Mouse (Mus musculus) kidney, adult 11 months (tissue): ENCODE measurements at regions not wholly inside any gene's neighbourhood (a gene's known extent, or its start where the extent isn't known, plus 50 kb on each side); places are given as distances from the start of the nearest gene placed in this dataset.

Experiments used
- DNase-seq: peaks from one replicate; pipeline ENCODE4 v3.0.0; 2022

- DNase-seq = no peak
Observed at GRCm38 (mm10) chr12:25169611-25170010, 72.7 kb upstream of the Id2 start.

GRCm38 (mm10) chr12:25168213-25168545, 71.2 kb upstream of the Id2 start:
- DNase-seq = no peak

- no peak for DNase-seq
Observed at GRCm38 (mm10) chr12:25167504-25168212, 70.7 kb upstream of the Id2 start.

DNA sequence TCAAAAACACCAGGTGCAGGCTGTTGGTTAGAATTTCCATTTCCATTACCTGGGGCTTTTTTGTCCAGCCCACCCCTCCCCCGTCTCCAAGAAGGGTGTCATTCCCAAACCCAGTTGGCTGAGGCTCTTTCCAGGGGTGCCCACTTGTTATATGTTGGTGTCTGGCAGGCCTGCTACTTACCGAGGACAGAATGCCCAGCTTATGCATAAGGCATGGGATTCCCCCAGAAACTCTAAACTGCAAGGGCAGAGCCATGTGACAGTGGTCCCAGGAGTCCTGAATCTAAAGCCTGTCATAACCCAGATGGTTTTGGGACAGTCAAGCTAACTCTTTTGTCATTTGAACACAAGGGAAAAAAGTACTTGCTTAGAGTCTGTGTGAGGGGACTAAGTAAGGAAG, 69.6 kb upstream of the Id2 start:
- no peak for DNase-seq

DNA sequence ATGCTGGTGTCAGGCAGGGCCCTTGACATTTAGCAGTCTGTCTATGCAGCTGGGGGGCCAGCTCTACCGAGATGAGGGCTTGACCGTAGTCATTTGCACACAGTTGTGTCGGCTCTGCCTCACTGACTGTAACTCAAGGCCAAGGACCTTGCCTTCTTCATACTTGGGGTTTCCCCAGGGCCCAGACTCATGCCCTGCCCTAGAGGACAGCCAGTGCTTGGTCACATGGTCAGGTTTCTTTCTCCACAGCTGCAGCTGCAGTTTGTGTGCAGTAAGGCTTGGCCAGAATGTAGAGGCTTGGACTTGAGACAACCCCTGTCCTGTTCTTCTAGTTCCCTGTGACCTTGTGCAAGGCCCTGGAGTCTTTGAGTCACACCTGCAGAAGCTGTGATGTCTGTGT, 68.7 kb upstream of the Id2 start:
- peak; percentile 62 for DNase-seq

DNA sequence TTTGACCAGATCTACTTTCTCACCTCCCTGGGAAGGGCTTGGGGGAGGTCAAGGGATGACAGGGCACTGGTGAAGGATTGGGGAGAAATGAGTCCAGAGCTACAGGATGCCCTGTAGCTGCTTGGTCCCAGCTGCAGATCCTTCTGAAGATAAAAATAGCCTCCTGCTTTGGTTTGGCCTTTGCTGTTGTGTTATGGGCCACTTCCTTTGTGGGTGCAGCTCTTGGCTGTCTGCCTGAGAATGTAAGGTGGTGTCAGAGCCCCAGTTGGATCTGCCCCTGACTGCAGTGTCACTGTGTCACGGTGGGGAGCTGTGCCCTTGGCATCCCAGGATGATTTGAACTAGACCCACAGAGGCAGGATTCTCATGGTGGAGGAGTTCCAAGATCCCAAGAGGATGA, 67.8 kb upstream of the Id2 start:
- DNase-seq = no peak

DNA sequence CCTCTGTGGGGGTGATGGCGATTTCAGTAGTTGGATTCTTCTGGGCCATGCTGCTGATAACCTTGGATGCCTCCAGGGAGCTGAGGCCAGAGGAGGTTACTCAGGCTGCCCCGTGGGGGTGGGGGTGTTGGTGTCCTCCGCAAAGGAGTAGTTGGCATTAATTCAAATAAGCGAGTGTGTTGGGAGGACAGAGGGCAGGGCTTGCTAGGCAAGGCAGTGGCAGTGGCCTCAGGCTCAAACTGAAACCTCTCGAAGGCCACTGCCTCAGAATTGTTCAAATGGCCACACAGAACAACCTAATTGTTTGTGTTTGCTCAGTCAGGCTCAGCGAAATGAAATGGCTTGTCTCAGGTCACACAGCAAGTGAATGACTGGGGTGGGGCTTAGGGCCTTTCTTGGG, 66.6 kb upstream of the Id2 start:
- DNase-seq = peak; percentile 64

DNA sequence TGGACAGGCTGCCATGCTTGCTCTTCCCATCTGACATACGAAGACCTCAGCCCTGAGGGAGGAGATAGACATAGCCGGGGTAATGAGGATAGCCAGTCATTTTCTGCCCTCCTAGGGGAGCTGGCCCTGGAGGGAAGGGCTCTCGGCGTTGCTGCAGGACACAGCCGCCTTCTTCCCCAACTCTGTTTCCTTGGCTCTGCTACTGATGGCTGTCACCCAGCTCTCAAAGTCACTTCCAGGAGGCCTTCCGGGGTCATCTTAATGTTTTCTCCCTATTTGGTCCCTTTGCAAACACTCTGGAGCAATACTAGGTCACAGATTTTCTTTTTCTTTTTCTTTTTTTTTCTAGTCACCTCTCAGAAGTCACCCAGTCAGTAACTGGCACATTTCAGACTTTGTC, 65.9 kb upstream of the Id2 start:
- DNase-seq = no peak

- no peak for DNase-seq
Observed at GRCm38 (mm10) chr12:25161939-25162338, 65.0 kb upstream of the Id2 start.

GRCm38 (mm10) chr12:25160990-25161843, 64.3 kb upstream of the Id2 start:
- DNase-seq = peak; percentile 57

DNA sequence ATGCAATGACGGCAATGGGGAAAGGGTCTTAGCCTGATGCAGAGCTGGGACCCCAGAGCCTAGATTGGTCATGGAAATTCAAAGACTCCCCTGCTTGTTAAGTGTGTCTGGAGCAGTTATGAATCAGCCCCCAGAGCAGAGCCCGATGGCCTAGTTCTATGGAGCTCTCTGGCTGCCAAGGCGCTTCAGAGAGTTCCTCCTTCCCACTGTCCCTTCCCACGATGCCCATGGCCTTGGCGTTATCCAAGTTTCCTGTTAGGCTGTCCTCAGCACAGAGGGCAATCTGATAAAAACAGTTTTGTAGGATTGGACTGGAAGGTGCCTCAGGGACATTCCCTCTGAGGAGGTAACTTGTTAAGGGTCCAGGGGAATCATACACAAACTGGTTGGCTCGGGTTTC, 62.2 kb upstream of the Id2 start:
- DNase-seq = no peak

DNA sequence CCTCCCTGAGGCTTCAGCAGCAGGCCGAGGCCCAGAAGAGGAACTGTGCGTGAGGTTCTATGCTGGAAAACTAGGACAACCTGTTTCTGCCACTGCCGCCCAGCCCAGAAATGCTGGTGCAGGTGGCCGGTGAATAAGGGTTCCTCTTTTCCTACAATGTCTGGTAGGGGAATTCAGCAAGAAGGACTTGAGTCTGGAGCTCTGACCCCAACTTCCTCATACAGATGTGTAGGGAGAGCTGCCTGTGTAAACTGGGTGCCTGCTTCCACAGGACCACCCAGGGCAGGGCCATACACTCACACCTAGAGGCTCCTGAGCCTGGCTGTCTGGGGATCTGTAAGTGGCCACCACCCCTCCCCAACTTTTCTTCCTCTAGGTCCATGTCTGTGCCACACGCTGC, 60.3 kb upstream of the Id2 start:
- DNase-seq = no peak

- no peak for DNase-seq
Observed at GRCm38 (mm10) chr12:25155396-25155795, 58.5 kb upstream of the Id2 start.

GRCm38 (mm10) chr12:25148099-25148498, 51.2 kb upstream of the Id2 start:
- no peak for DNase-seq
